8 mouse cellular contexts compared by ENCODE assay signal in genomic region chr3:123385486-123386156, GRCm38 (mm10). TPM values are rescaled to one million over a fixed set of nuclear protein-coding genes. Genes with fewer than 3 reads are reported as not detected.
DNase-seq lines count a peak whose midpoint lies in the region; ATAC-seq lines count a peak whose summit lies in the region.

TSS of gene Mettl14 (minus strand) at chr3:123386108.

- peaks cover 31% of the 10 kb centered on the region for H3K79me2 ChIP-seq in macrophage (ENCODE audit: inconsistent target)

- peak within 1 kb of the TSS; percentile 88 for H3K27ac ChIP-seq in hindbrain, embryonic 16.5 days (ENCODE audit: low read depth, low read length)
- peak within 1 kb of the TSS; percentile 69 for H3K27ac ChIP-seq in macrophage

- peak within 1 kb of the TSS; percentile 61 for H3K4me3 ChIP-seq in hindbrain, embryonic 16.5 days (ENCODE audit: low read length)
- peak within 1 kb of the TSS; percentile 81 for H3K4me3 ChIP-seq in macrophage (ENCODE audit: inconsistent target)

- no peaks in the 10 kb centered on the region for H3K36me3 ChIP-seq in hindbrain, embryonic 16.5 days (ENCODE audit: control insufficient read depth, insufficient read depth, low read length)
- peaks cover 4% of the 10 kb centered on the region; the same call in 1 of the 2 replicates for H3K36me3 ChIP-seq in macrophage (ENCODE audit: inconsistent target)

- no peaks in the 10 kb centered on the region; the same call in 1 of the 2 replicates for H3K27me3 ChIP-seq in hindbrain, embryonic 16.5 days (replicated peaks; ENCODE audit: control insufficient read depth, insufficient read depth, low read length)

- peak within 1 kb of the TSS; percentile 73 for H3K9ac ChIP-seq in hindbrain, embryonic 16.5 days (ENCODE audit: low read depth, low read length)

- H3K9me3 ChIP-seq in hindbrain, embryonic 16.5 days (ENCODE audit: control insufficient read depth, low read length): no peaks in the 10 kb centered on the region

- ATAC-seq in hindbrain, embryonic 16.5 days: peak; percentile 99

- peak within 1 kb of the TSS; percentile 83 for H3K4me2 ChIP-seq in hindbrain, embryonic 16.5 days (ENCODE audit: low read length)

- DNase-seq in WW6 (ENCODE audit: low read depth, low spot score): peak; percentile 93
- DNase-seq in cerebellum, postnatal 4 days (ENCODE audit: low spot score in 2 of 2): peak; percentile 88 to 92
- peak; percentile 98 for DNase-seq in gastrocnemius, adult 18-20 months (ENCODE audit: low spot score)
- DNase-seq in left cerebral cortex, adult 18-20 months (ENCODE audit: low spot score in 2 of 2): peak; percentile 96
- DNase-seq in right cerebral cortex, adult 18-20 months: peak; percentile 97
- peak; percentile 88 for DNase-seq in urinary bladder, postnatal 10 days (ENCODE audit: low spot score)

- 0% methylated on average over 41 of the region's 41 CpGs for WGBS in hindbrain, embryonic 16.5 days
- WGBS in macrophage (ENCODE audit: missing documents): 1% methylated on average over 40 of the region's 41 CpGs

- H3K4me1 ChIP-seq in hindbrain, embryonic 16.5 days (ENCODE audit: control insufficient read depth, insufficient read depth, low read depth, low read length): peaks cover 16% of the 10 kb centered on the region

RNA-seq across cellular contexts. Expression of gene Mettl14, which starts in this region (rescaled TPM):
- 1 to 10 TPM; 8.8 to 9.7 TPM for total RNA-seq in gastrocnemius, adult 18-20 months (2021)
- polyA plus RNA-seq in hindbrain, embryonic 16.5 days (2015; fragmentation: Nextera tagmentation; extraction: Ambion mirVana): 21.8 and 22.3 TPM in 2 replicates
- total RNA-seq in left cerebral cortex, adult 18-20 months (2021): 10 to 100 TPM; 12.3 to 13.6 TPM
- total RNA-seq in macrophage (2018; cell fraction: chromatin; rRNA removed): 10 to 100 TPM in 14 of 26 experiments, 1 to 10 TPM in 12; 3.8 to 15.8 (median 10.3) TPM
- total RNA-seq in macrophage (2018; cell fraction: cytosol; rRNA removed): 10 to 100 TPM in 13 of 26 experiments, 1 to 10 TPM in 13; 6.5 to 12.1 (median 10.0) TPM
- total RNA-seq in macrophage (2018; cell fraction: nucleus; rRNA removed): 10 to 100 TPM in 16 of 26 experiments, 1 to 10 TPM in 10; 5.5 to 19.8 (median 10.6) TPM
- 8.6 to 21.7 TPM (median 12.0 TPM) in 3 replicates for polyA plus RNA-seq in macrophage (2018)

Comparison
In these comparisons a context has a peak if more than half of its experiments do, and no peak if none do; other contexts are left out.
1. Peak in every context shown above with its lines: DNase-seq, ATAC-seq, H3K4me3 ChIP-seq and H3K27ac ChIP-seq.